Mouse (Mus musculus): Measurements from ENCODE around the gene Bhmt2. TPM values are rescaled to one million over a fixed set of nuclear protein-coding genes. Genes with fewer than 3 reads are reported as not detected.

The Bhmt2 gene
- not detected for polyA plus RNA-seq (2014; fragmentation: Illumina TruSeq; extraction: RNeasy Lipid Tissue Mini Kit (QIAGEN cat#74804); ENCODE audit: low read depth, low replicate concordance)

GRCm38 (mm10) chr13:93674131-93674561 lies at the start of gene Bhmt2, which contains the start of gene Dmgdh:
Gene Bhmt2, minus strand, starts transcription at chr13:93674302.
Gene Dmgdh, plus strand, starts transcription at chr13:93674433.

GRCm38 (mm10) chr13:93637282-93638245 lies 36.5 kb downstream of the Bhmt2 start, which contains the start of gene Bhmt:
Gene Bhmt, minus strand, starts transcription at chr13:93637961.

Other genes starting within 250 kb of the Bhmt2 start
- 12.8 TPM for gene Jmy, start 174.5 kb downstream of the Bhmt2 start, polyA plus RNA-seq (2014; fragmentation: Illumina TruSeq; extraction: RNeasy Lipid Tissue Mini Kit (QIAGEN cat#74804); ENCODE audit: low read depth, low replicate concordance)
- 1.0 TPM for gene Bhmt, start 36.3 kb downstream of the Bhmt2 start, polyA plus RNA-seq (2014; fragmentation: Illumina TruSeq; extraction: RNeasy Lipid Tissue Mini Kit (QIAGEN cat#74804); ENCODE audit: low read depth, low replicate concordance)
- not detected for gene Dmgdh, start 131 bp upstream of the Bhmt2 start, polyA plus RNA-seq (2014; fragmentation: Illumina TruSeq; extraction: RNeasy Lipid Tissue Mini Kit (QIAGEN cat#74804); ENCODE audit: low read depth, low replicate concordance)
- gene Arsb, start 97.3 kb upstream of the Bhmt2 start, polyA plus RNA-seq (2014; fragmentation: Illumina TruSeq; extraction: RNeasy Lipid Tissue Mini Kit (QIAGEN cat#74804); ENCODE audit: low read depth, low replicate concordance), result 31.3 TPM

All from adipose tissue, adult 10 weeks (tissue).